Mouse (Mus musculus): ENCODE results near the gene Grik4. TPM values are rescaled to one million over a fixed set of nuclear protein-coding genes. Genes with fewer than 3 reads are reported as not detected.

Grik4 gene
- total and polyA plus RNA-seq, 3 experiments = not detected

DNA sequence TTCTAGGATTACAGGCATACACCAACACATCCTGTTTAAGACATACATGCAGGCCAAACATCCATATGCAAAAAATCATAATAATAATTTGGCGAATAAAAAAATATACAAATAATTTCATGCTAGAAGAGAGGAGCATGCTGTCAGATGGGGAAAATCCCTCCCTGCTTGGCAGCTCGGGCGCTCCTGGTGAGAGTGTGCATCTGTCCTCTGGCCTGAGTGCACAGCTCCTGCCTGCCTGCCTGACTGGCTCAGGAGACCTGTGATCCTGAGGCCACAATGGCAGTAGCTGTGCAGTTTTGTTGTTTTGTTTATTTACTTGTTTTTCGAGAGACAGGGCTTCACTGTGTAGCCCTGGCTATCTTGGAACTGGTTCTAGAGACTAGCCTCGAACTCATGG is 100.0 kb downstream of the Grik4 start:
- TF ChIP-seq EP300 (IDR thresholded peaks at IDR 0.05; ENCODE audit: low read length) (no peak), CTCF (conservative IDR thresholded peaks at IDR 0.05 in 1 of 2, IDR thresholded peaks at IDR 0.05 in 1 of 2; ENCODE audit: low read depth in 2 of 2, low read length in 2 of 2) (no peak), ETS1 (conservative IDR thresholded peaks at IDR 0.05; ENCODE audit: low read depth, low read length) (no peak), KAT2A (IDR thresholded peaks at IDR 0.05; ENCODE audit: insufficient replicate concordance, low read length) (no peak), SIN3A (IDR thresholded peaks at IDR 0.05; ENCODE audit: low read length) (no peak), POLR2A (IDR thresholded peaks at IDR 0.05; ENCODE audit: low read depth, low read length) (no peak), JUN (IDR thresholded peaks at IDR 0.05; ENCODE audit: insufficient read depth, low read depth, low read length) (no peak), MEF2A (IDR thresholded peaks at IDR 0.05; ENCODE audit: borderline replicate concordance, low read depth, low read length) (no peak), MYC (IDR thresholded peaks at IDR 0.05; ENCODE audit: low read depth, low read length) (no peak), BHLHE40 (IDR thresholded peaks at IDR 0.05; ENCODE audit: low read depth, low read length) (no peak)
- Histone ChIP-seq H3K4me1 (ENCODE audit: control insufficient read depth in 1 of 2, insufficient read depth in 2 of 2) (no peaks in the 10 kb centered on the region), H3K27ac (ENCODE audit: insufficient read depth, low read depth) (no peak overlapping the region), H3K4me3 (replicated peaks in 1 of 3; ENCODE audit: low read depth in 2 of 3, low read length in 2 of 3, poor library complexity in 1 of 3) (no peak overlapping the region), H3K79me2 (replicated peaks; ENCODE audit: control insufficient read depth, extremely low read depth, insufficient read depth, poor library complexity, severe bottlenecking) (no peaks in the 10 kb centered on the region), H3K9me3 (replicated peaks; ENCODE audit: low read length) (no peaks in the 10 kb centered on the region), H3K9ac (ENCODE audit: insufficient read depth, low read depth) (no peak overlapping the region), H3K4me2 (ENCODE audit: insufficient read depth, low read depth, poor library complexity, severe bottlenecking) (no peak overlapping the region), H3K36me3 (replicated peaks in 1 of 2; ENCODE audit: control insufficient read depth in 1 of 2, insufficient read depth in 1 of 2, low read length in 1 of 2) (no peaks in the 10 kb centered on the region), H3K27me3 (replicated peaks) (peaks cover 94% of the 10 kb centered on the region)
- DNase-seq (ENCODE audit: extremely low read depth) = no peak
- dilution Hi-C loops (cut with MboI; ENCODE audit: extremely low pct_ligation_motif_present, extremely low pct_unique_long_range_greater_than_20kb, low sequenced_read_pairs) (no loop called here), in situ Hi-C loops (cut with MboI; ENCODE audit: low pct_ligation_motif_present, low pct_unique_long_range_greater_than_20kb, low sequenced_read_pairs) (no loop called here)

GRCm38 (mm10) chr9:42838299-42838698 is 106.0 kb downstream of the Grik4 start:
- Histone ChIP-seq H3K9me3 (replicated peaks; ENCODE audit: low read length) (no peaks in the 10 kb centered on the region), H3K36me3 (replicated peaks in 1 of 2; ENCODE audit: control insufficient read depth in 1 of 2, insufficient read depth in 1 of 2, low read length in 1 of 2) (no peaks in the 10 kb centered on the region), H3K4me1 (ENCODE audit: control insufficient read depth in 1 of 2, insufficient read depth in 2 of 2) (peaks cover 0 to 3% of the 10 kb centered on the region in 2 experiments; a peak in 1 of 4 replicates), H3K4me2 (ENCODE audit: insufficient read depth, low read depth, poor library complexity, severe bottlenecking) (no peak overlapping the region), H3K9ac (ENCODE audit: insufficient read depth, low read depth) (no peak overlapping the region), H3K27me3 (replicated peaks) (peaks cover 87% of the 10 kb centered on the region), H3K27ac (ENCODE audit: insufficient read depth, low read depth) (no peak overlapping the region), H3K79me2 (replicated peaks; ENCODE audit: control insufficient read depth, extremely low read depth, insufficient read depth, poor library complexity, severe bottlenecking) (no peaks in the 10 kb centered on the region), H3K4me3 (replicated peaks in 1 of 3; ENCODE audit: low read depth in 2 of 3, low read length in 2 of 3, poor library complexity in 1 of 3) (no peak overlapping the region)
- in situ Hi-C loops (cut with MboI; ENCODE audit: low pct_ligation_motif_present, low pct_unique_long_range_greater_than_20kb, low sequenced_read_pairs) = no loop called here
- dilution Hi-C loops (cut with MboI; ENCODE audit: extremely low pct_ligation_motif_present, extremely low pct_unique_long_range_greater_than_20kb, low sequenced_read_pairs) = no loop called here
- TF ChIP-seq CHD2 (IDR thresholded peaks at IDR 0.05; ENCODE audit: low read length) = no peak
- no peak for TF ChIP-seq ETS1 (conservative IDR thresholded peaks at IDR 0.05; ENCODE audit: low read depth, low read length)
- TF ChIP-seq USF1 (IDR thresholded peaks at IDR 0.05; ENCODE audit: low read depth, low read length) = no peak
- TF ChIP-seq BHLHE40 (IDR thresholded peaks at IDR 0.05; ENCODE audit: low read depth, low read length) = no peak
- TF ChIP-seq PAX5 (IDR thresholded peaks at IDR 0.05; ENCODE audit: low read length) = no peak
- no peak for TF ChIP-seq RCOR1 (conservative IDR thresholded peaks at IDR 0.05; ENCODE audit: low read depth, low read length)
- no peak for TF ChIP-seq SMC3 (IDR thresholded peaks at IDR 0.05; ENCODE audit: low read depth, low read length)
- no peak for DNase-seq (ENCODE audit: extremely low read depth)

DNA sequence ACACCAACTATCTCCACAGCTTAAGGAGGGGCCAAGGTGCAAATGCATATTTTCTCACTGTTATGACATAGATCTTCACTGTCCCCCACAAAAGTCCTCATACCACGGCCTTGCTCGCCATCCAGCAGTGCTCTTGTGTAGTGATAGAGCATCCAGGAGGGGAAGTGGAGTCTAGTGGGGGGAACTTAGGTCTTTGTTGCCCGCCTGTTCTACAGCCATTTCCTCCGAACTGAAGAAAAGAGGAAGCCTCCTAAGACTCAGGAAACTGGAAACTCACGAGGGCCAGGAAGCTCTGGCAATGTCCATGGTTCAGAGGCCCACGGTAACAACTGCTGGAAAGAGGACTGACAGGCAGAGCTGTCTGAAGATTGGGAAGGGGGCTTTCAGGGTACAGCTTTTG is 106.8 kb downstream of the Grik4 start:
- Histone ChIP-seq H3K36me3 (replicated peaks in 1 of 2; ENCODE audit: control insufficient read depth in 1 of 2, insufficient read depth in 1 of 2, low read length in 1 of 2) (no peaks in the 10 kb centered on the region), H3K79me2 (replicated peaks; ENCODE audit: control insufficient read depth, extremely low read depth, insufficient read depth, poor library complexity, severe bottlenecking) (no peaks in the 10 kb centered on the region), H3K4me3 (replicated peaks in 1 of 3; ENCODE audit: low read depth in 2 of 3, low read length in 2 of 3, poor library complexity in 1 of 3) (no peak overlapping the region), H3K9ac (ENCODE audit: insufficient read depth, low read depth) (no peak overlapping the region), H3K4me2 (ENCODE audit: insufficient read depth, low read depth, poor library complexity, severe bottlenecking) (no peak overlapping the region), H3K27ac (ENCODE audit: insufficient read depth, low read depth) (no peak overlapping the region), H3K27me3 (replicated peaks) (peaks cover 87% of the 10 kb centered on the region), H3K4me1 (ENCODE audit: control insufficient read depth in 1 of 2, insufficient read depth in 2 of 2) (peaks cover 0 to 3% of the 10 kb centered on the region in 2 experiments; a peak in 1 of 4 replicates), H3K9me3 (replicated peaks; ENCODE audit: low read length) (no peaks in the 10 kb centered on the region)
- dilution Hi-C loops (cut with MboI; ENCODE audit: extremely low pct_ligation_motif_present, extremely low pct_unique_long_range_greater_than_20kb, low sequenced_read_pairs) = no loop called here
- DNase-seq (ENCODE audit: extremely low read depth) = no peak
- TF ChIP-seq ZMIZ1 (IDR thresholded peaks at IDR 0.05; ENCODE audit: low read depth, low read length) = no peak
- no peak for TF ChIP-seq MAX (IDR thresholded peaks at IDR 0.05; ENCODE audit: low read length)
- no peak for TF ChIP-seq ETS1 (conservative IDR thresholded peaks at IDR 0.05; ENCODE audit: low read depth, low read length)
- TF ChIP-seq USF2 (conservative IDR thresholded peaks at IDR 0.05; ENCODE audit: low read depth, low read length) = no peak
- TF ChIP-seq RAD21 (IDR thresholded peaks at IDR 0.05; ENCODE audit: low read depth, low read length) = no peak
- TF ChIP-seq RCOR1 (conservative IDR thresholded peaks at IDR 0.05; ENCODE audit: low read depth, low read length) = no peak
- no peak for TF ChIP-seq IRF4 (IDR thresholded peaks at IDR 0.05; ENCODE audit: low read depth, low read length)
- no peak for TF ChIP-seq ELF1 (IDR thresholded peaks at IDR 0.05; ENCODE audit: low read depth, low read length)
- no peak for TF ChIP-seq MAFK (IDR thresholded peaks at IDR 0.05; ENCODE audit: insufficient replicate concordance, low read length)
- no peak for TF ChIP-seq KAT2A (IDR thresholded peaks at IDR 0.05; ENCODE audit: insufficient replicate concordance, low read length)
- TF ChIP-seq MYC (IDR thresholded peaks at IDR 0.05; ENCODE audit: low read depth, low read length) = no peak
- no peak for TF ChIP-seq CTCF (conservative IDR thresholded peaks at IDR 0.05 in 1 of 2, IDR thresholded peaks at IDR 0.05 in 1 of 2; ENCODE audit: low read depth in 2 of 2, low read length in 2 of 2)
- in situ Hi-C loops (cut with MboI; ENCODE audit: low pct_ligation_motif_present, low pct_unique_long_range_greater_than_20kb, low sequenced_read_pairs) = no loop called here

Data from CH12.LX (cell line).